Mouse (Mus musculus) thymus, adult 2 months (tissue): ENCODE data around the gene Myo9b. TPM values are rescaled to one million over a fixed set of nuclear protein-coding genes. Genes with fewer than 3 reads are reported as not detected.
"Not testable (repeated sequence)": the region's sequence is repeated elsewhere in the genome, so short reads cannot be mapped to it uniquely, and the experiment has no call there.

Experiments
- DNase-seq: peaks from one replicate; pipeline ENCODE4 v3.0.0; 2021
- H3K27ac ChIP-seq: fragments of 200-500 bp; 2 replicates; pipeline ENCODE4 v1.5.1; 2012; ENCODE audit warnings: low read length, control low read depth; ENCODE audit not compliant: control insufficient read depth, insufficient read depth
- H3K27me3 ChIP-seq: fragments of 200-500 bp; 2 replicates; pipeline ENCODE4 v1.6.1; 2012; ENCODE audit warnings: mild to moderate bottlenecking, low read length, moderate library complexity, mixed read lengths; ENCODE audit not compliant: control insufficient read depth, insufficient read depth
- H3K36me3 ChIP-seq: fragments of 200-500 bp; 2 replicates; pipeline ENCODE4 v1.6.1; 2012; ENCODE audit warnings: mild to moderate bottlenecking, low read length, moderate library complexity; ENCODE audit not compliant: control insufficient read depth, insufficient read depth
- H3K4me1 ChIP-seq: fragments of 200-500 bp; replicated peaks from 2 replicates; pipeline ENCODE4 v1.6.1; 2012; ENCODE audit warnings: low read length; ENCODE audit not compliant: control insufficient read depth, insufficient read depth
- H3K4me3 ChIP-seq: fragments of 200-500 bp; 2 replicates; pipeline ENCODE4 v1.5.1; 2012; ENCODE audit warnings: mild to moderate bottlenecking, low read length, control low read depth, moderate library complexity; ENCODE audit not compliant: control insufficient read depth, insufficient read depth
- CTCF ChIP-seq: fragments of 200-500 bp; IDR thresholded peaks from 2 replicates; pipeline ENCODE4 v1.5.1; 2012; ENCODE audit warnings: mild to moderate bottlenecking, control low read depth, low read length, moderate library complexity, borderline replicate concordance; ENCODE audit not compliant: control insufficient read depth, poor library complexity, insufficient read depth; ENCODE audit errors: extremely low read depth
- POLR2A ChIP-seq: fragments of 200-500 bp; IDR thresholded peaks from 2 replicates; pipeline ENCODE4 v1.6.1; 2012; ENCODE audit warnings: mild to moderate bottlenecking, low read length, control low read depth, moderate library complexity; ENCODE audit not compliant: control insufficient read depth, poor library complexity, insufficient read depth; ENCODE audit errors: extremely low read depth
- WGBS: fragments of 180-500 bp; shearing (Covaris S2); methylation state at CpG from one replicate; pipeline ENCODE4 v1.1.7; 2018; 5-methylcytosine and 5-hydroxymethylcytosine counted together
- polyA plus RNA-seq: library from polyadenylated mRNA; depleted of rRNA; stranded (reverse); fragments of >200 nt; gene quantifications from 2 replicates; pipeline ENCODE4 v1.2.3, GENCODE M21; 2012

Gene Myo9b
- polyA plus RNA-seq, 1 experiment, result 82.5 TPM

DNA sequence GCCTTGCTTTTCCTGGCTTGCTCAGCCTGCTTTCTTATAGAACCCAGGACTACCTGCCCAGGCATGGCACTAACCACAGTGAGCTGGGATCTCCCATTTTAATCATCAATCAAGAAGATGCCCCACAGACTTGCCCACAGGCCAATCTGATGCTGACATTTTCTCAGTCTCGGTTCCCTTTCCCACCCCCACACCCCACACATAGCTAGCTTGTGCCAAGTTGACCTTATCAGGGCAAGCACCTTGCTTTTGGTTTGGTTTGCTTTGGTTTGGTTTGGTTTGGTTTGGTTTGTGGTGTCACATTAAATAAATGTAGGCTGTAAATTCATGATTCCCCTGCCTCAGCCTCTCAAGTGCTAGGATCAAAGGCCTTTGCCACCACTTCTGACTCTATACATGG is 34.9 kb downstream of the Myo9b start:
- Histone ChIP-seq H3K27me3 (no peaks in the 10 kb centered on the region), H3K27ac (no peak overlapping the region), H3K4me1 (peaks cover 4% of the 10 kb centered on the region; the same call in 1 of the 2 replicates), H3K4me3 (no peak overlapping the region), H3K36me3 (no peaks in the 10 kb centered on the region)
- no peak for TF ChIP-seq POLR2A
- no peak for TF ChIP-seq CTCF
- DNase-seq, result no peak
- WGBS, result 32% methylated on average over 1 of the region's 1 CpGs

DNA sequence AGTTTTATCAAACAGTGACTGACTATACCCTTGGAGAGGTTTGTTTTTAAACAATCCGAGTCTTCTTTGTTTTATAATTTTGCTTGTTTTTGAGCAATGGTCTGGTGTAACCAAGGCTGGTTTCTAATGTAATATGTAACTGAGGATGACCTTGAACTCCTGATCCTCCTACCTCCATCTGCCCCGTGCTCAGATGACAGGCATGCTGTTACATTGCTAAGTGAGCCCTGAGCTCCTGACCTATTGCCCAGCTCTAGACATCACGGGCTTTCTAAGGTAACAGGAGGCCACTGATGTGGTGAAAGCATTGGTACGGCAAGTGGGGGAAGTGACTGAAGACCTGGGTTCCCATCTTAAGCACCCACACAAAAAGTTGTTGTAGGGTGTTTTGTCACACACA is 35.4 kb downstream of the Myo9b start:
- DNase-seq, result no peak
- no peak overlapping the region for H3K27ac ChIP-seq
- H3K36me3 ChIP-seq, result no peaks in the 10 kb centered on the region
- H3K4me1 ChIP-seq, result peaks cover 4% of the 10 kb centered on the region; the same call in 1 of the 2 replicates
- no peak overlapping the region for H3K4me3 ChIP-seq
- TF ChIP-seq CTCF (no peak), POLR2A (no peak)
- 93% methylated on average over 4 of the region's 4 CpGs for WGBS
- no peaks in the 10 kb centered on the region for H3K27me3 ChIP-seq

DNA sequence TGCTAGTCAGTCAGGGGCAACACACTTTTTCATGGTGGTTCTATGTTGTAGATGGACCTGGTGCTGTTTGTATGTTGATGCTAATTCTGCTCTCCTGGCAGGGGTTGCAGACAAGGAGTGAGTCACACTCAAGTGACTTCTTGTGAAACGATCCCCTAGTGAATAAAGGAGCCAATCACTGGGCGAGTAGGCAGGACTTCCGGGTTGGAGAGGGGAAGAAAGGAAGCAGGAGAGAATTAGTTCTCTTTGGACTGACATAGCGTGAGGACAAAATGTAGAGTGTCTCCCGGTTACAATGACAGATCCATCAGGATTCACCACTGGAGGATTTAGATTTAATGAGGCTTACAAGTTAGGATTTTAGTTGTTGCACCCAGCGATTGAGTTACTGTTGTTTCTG is 37.9 kb downstream of the Myo9b start:
- Histone ChIP-seq H3K4me3 (no peak overlapping the region), H3K36me3 (no peaks in the 10 kb centered on the region; the same call in 1 of the 2 replicates), H3K4me1 (peaks cover 4% of the 10 kb centered on the region; the same call in 1 of the 2 replicates), H3K27me3 (no peaks in the 10 kb centered on the region), H3K27ac (no peak overlapping the region)
- no peak for TF ChIP-seq POLR2A
- TF ChIP-seq CTCF, result no peak
- DNase-seq, result no peak
- 85% methylated on average over 6 of the region's 6 CpGs for WGBS

DNA sequence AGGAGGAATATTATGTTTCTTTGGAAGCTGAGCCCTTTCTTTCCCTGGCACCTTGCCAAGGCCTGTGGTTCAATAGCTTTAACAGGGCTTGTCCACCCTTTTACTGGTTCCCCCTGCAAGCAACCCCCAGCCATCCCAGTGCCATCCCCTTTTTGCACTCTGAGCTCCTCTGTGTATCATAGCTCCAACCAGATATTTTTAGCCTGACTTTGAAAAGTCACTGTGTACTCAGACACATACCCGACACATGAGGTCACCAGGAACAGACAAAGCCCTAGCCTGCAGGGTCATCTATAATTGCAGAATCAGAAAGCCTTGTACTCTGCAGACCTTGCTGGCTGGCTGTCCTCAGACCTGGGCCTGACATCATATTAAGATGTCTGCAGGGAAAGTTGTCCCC is 40.2 kb downstream of the Myo9b start:
- peaks cover 4% of the 10 kb centered on the region; the same call in 1 of the 2 replicates for H3K4me1 ChIP-seq
- no peak overlapping the region for H3K4me3 ChIP-seq
- DNase-seq, result no peak
- no peak for TF ChIP-seq POLR2A
- no peak for TF ChIP-seq CTCF
- peaks cover 6% of the 10 kb centered on the region; the same call in 1 of the 2 replicates for H3K36me3 ChIP-seq
- H3K27ac ChIP-seq, result no peak overlapping the region
- WGBS, result 95% methylated on average over 1 of the region's 1 CpGs
- no peaks in the 10 kb centered on the region for H3K27me3 ChIP-seq

DNA sequence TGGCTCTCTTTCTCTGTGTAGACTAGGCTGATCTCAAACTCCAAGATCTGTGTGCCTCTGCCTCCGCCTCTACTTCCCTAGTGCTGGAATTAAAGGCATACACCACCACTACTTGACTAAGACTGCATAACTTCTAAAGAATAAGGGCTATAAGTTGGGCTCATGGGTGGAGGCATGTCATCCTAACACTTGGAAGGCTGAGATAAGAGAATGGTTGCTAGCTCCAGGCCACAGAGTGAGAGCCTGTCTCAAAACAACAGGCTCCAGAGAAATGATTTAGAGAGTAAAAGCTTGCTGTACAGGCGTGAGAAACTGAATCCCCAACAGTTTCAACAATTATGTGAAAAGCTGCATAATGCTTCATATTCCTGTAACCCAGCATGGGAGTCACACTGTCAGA is 41.4 kb downstream of the Myo9b start:
- peaks cover 4% of the 10 kb centered on the region; the same call in 1 of the 2 replicates for H3K4me1 ChIP-seq
- H3K4me3 ChIP-seq, result no peak overlapping the region
- no peak overlapping the region for H3K27ac ChIP-seq
- WGBS, result 100% methylated on average over 2 of the region's 2 CpGs
- peaks cover 6% of the 10 kb centered on the region for H3K36me3 ChIP-seq
- DNase-seq, result no peak
- no peak for TF ChIP-seq POLR2A
- no peak for TF ChIP-seq CTCF
- no peaks in the 10 kb centered on the region for H3K27me3 ChIP-seq

DNA sequence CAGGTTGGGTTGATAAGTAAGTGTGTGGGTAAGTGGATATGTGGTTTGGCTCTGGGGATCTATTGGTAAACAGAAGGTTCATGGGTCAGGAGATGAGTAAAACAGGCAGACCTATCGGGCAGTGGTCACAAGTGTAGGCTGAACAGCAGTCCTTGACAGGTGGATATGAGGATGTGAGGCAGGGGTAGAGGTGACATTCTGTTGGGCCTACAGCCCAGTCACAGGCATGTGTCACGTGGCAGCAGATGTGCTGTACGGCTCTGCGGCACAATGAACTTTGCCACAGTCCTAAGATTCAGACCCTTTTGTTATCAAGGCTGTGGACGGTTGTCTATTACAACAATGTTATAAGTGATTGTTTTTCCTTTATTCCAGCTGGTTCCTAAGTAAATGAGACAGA is 43.5 kb downstream of the Myo9b start:
- DNase-seq, result no peak
- TF ChIP-seq POLR2A (no peak), CTCF (no peak)
- 98% methylated on average over 5 of the region's 5 CpGs for WGBS

DNA sequence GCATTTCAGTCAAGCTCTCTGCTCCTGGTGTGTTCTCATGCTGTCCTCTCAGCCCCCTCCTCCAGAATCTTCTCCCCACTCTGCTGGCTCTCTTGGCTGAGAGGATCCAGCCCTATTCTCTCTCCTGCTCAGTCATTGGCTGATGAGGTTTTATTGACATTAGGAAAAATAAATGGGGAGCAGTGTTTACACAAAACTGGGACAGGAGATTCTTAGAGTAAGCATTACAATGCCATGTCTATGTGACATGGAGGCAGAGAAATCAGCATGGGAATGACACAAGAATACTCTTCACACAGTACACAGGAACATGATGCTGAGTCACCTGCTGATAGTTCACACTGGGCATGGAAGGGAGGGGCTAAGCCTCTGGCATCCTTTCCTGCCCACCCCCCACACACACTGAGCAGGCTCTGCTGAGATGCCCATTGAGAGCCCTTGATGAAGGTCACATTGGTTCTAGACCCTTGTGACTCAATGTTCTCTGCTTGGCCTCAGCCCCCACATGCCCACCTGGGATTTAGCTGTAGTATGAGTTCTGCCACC is 44.0 kb downstream of the Myo9b start:
- no peak for DNase-seq
- H3K27me3 ChIP-seq, result no peaks in the 10 kb centered on the region
- no peak overlapping the region for H3K27ac ChIP-seq
- peaks cover 10% of the 10 kb centered on the region for H3K36me3 ChIP-seq
- H3K4me1 ChIP-seq, result no peaks in the 10 kb centered on the region
- TF ChIP-seq CTCF, result no peak
- H3K4me3 ChIP-seq, result no peak overlapping the region

More for the DNA sequence above, 43.5 kb downstream of the Myo9b start:
- H3K4me1 ChIP-seq, result no peaks in the 10 kb centered on the region
- H3K36me3 ChIP-seq, result peaks cover 6% of the 10 kb centered on the region
- no peak overlapping the region for H3K27ac ChIP-seq
- H3K27me3 ChIP-seq, result no peaks in the 10 kb centered on the region
- H3K4me3 ChIP-seq, result no peak overlapping the region

DNA sequence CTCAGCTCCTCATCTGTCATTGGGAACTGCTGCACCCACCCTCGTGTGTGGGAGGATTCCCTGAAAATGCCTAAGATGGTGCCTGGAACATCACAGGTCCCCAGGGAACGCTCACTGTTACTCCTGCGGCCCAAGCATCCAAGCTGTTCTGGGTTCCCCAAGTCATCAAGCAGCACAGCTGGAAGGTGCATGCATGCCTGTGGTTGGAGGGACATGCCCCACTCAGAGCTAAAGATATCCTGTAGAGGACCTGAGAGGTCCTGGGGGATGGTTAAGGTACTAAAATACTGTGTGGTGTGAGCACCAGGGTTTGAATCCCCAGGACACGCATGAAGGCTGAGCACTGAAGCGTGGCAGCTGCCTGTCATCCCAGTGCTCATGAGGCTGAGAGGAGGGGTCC is 46.1 kb downstream of the Myo9b start:
- H3K36me3 ChIP-seq, result peaks cover 23% of the 10 kb centered on the region
- WGBS, result 95% methylated on average over 5 of the region's 5 CpGs
- DNase-seq, H3K27me3 ChIP-seq, H3K4me1 ChIP-seq, H3K4me3 ChIP-seq, H3K27ac ChIP-seq: not testable (repeated sequence)

DNA sequence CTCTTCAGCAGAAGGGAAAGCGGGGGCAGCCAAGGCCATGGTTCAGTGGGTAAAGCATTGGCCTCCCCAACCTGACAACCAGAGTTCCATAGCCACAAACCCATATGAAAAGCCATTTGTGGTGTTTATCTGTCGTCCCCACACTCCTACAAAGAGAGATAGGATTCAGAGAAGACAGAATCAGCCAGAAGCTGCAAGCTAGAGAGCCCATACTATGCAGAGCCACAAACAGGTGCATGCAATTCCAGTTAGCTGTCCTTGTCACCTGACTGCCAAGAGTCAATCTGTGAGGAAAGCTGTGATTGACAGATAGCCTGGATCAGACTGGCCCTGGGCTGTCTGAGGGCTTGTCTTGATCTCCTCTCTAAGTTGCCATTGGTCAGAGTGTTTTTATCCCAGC is 47.2 kb downstream of the Myo9b start:
- not testable (repeated sequence) for H3K4me1 ChIP-seq, H3K4me3 ChIP-seq, H3K27ac ChIP-seq, DNase-seq, H3K27me3 ChIP-seq
- peaks cover 34% of the 10 kb centered on the region for H3K36me3 ChIP-seq
- WGBS, result 83% methylated on average over 2 of the region's 2 CpGs
